Mouse (Mus musculus) embryonic facial prominence, embryonic 11.5 days (tissue): ENCODE results near the gene Fcer2a. TPM values are rescaled to one million over a fixed set of nuclear protein-coding genes. Genes with fewer than 3 reads are reported as not detected.

Experiments
- ATAC-seq: fragments of 200-750 bp; cut with Nextera tagmentation; replicated peaks from 2 replicates; pipeline ENCODE4 v1.8.0; 2017; ENCODE audit warnings: low read depth; ENCODE audit not compliant: insufficient number of reproducible peaks, low FRiP score, low TSS enrichment
- DNase-seq: peaks from one replicate; pipeline ENCODE4 v3.0.0-alpha.2; 2015; ENCODE audit warnings: low spot score
- H3K27ac ChIP-seq: fragments of 300-500 bp; sonication (generic); replicated peaks from 2 replicates; pipeline ENCODE4 v1.5.1; 2014; ENCODE audit warnings: mild to moderate bottlenecking, low read depth, low read length, control low read depth
- H3K27me3 ChIP-seq: fragments of 300-500 bp; sonication (generic); 2 replicates; pipeline ENCODE4 v1.6.1; 2014; ENCODE audit warnings: mild to moderate bottlenecking, low read length, moderate library complexity, mixed read lengths; ENCODE audit not compliant: control insufficient read depth, insufficient read depth
- H3K36me3 ChIP-seq: fragments of 300-500 bp; sonication (generic); replicated peaks from 2 replicates; pipeline ENCODE4 v1.6.1; 2014; ENCODE audit warnings: low read depth, mild to moderate bottlenecking, low read length, moderate library complexity, mixed read lengths; ENCODE audit not compliant: control insufficient read depth, insufficient read depth
- H3K4me1 ChIP-seq: fragments of 300-500 bp; sonication (generic); 2 replicates; pipeline ENCODE4 v1.6.1; 2014; ENCODE audit warnings: low read length, mixed read lengths; ENCODE audit not compliant: control insufficient read depth, insufficient read depth
- H3K4me2 ChIP-seq: fragments of 300-500 bp; sonication (generic); 2 replicates; pipeline ENCODE4 v1.6.1; 2014; ENCODE audit warnings: low read depth, mild to moderate bottlenecking, control low read depth, low read length, moderate library complexity
- H3K4me3 ChIP-seq: fragments of 300-500 bp; sonication (generic); 2 replicates; pipeline ENCODE4 v1.5.1; 2014; ENCODE audit warnings: low read depth, low read length, control low read depth
- H3K9ac ChIP-seq: fragments of 300-500 bp; sonication (generic); replicated peaks from 2 replicates; pipeline ENCODE4 v1.6.1; 2014; ENCODE audit warnings: mild to moderate bottlenecking, control low read depth, low read length
- H3K9me3 ChIP-seq: fragments of 300-500 bp; sonication (generic); replicated peaks from 2 replicates; pipeline ENCODE4 v1.6.1; 2016; ENCODE audit warnings: mild to moderate bottlenecking, low read length, inconsistent platforms, mixed read lengths; ENCODE audit not compliant: control insufficient read depth
- WGBS: fragments of 180-500 bp; shearing (Covaris S2); extraction: QIAGEN DNeasy Blood & Tissue Kit; methylation state at CpG from one replicate; pipeline ENCODE4 v1.1.7; 2014; 5-methylcytosine and 5-hydroxymethylcytosine counted together
- polyA plus RNA-seq: library from polyadenylated mRNA; unstranded; fragments of >200 nt; fragmentation: Nextera tagmentation; extraction: Ambion mirVana; gene quantifications from 2 replicates; pipeline ENCODE4 v1.2.1, GENCODE M21; 2014

Gene Fcer2a
- polyA plus RNA-seq, 1 experiment from 2014 or later, result 0.25 TPM

GRCm38 (mm10) chr8:3683408-3684176, 10.4 kb downstream of the Fcer2a start:
- H3K9ac ChIP-seq, result no peak overlapping the region
- H3K27ac ChIP-seq, result no peak overlapping the region
- no peaks in the 10 kb centered on the region for H3K27me3 ChIP-seq
- no peak for DNase-seq
- H3K4me3 ChIP-seq, result no peak overlapping the region
- no peaks in the 10 kb centered on the region for H3K4me1 ChIP-seq
- H3K9me3 ChIP-seq, result no peaks in the 10 kb centered on the region
- H3K36me3 ChIP-seq, result peaks cover 9% of the 10 kb centered on the region
- H3K4me2 ChIP-seq, result no peak overlapping the region
- no peak for ATAC-seq
- 74% methylated on average over 6 of the region's 6 CpGs for WGBS

- H3K4me3 ChIP-seq, result no peak overlapping the region
- no peaks in the 10 kb centered on the region for H3K27me3 ChIP-seq
- H3K9ac ChIP-seq, result no peak overlapping the region
- ATAC-seq (no peak), DNase-seq (no peak)
- H3K4me1 ChIP-seq, result no peaks in the 10 kb centered on the region
- H3K36me3 ChIP-seq, result peaks cover 9% of the 10 kb centered on the region
- H3K9me3 ChIP-seq, result no peaks in the 10 kb centered on the region
- H3K4me2 ChIP-seq, result no peak overlapping the region
- 89% methylated on average over 5 of the region's 5 CpGs for WGBS
- H3K27ac ChIP-seq, result no peak overlapping the region
These were observed 11.5 kb downstream of the Fcer2a start for GRCm38 (mm10) chr8:3682435-3682834.

GRCm38 (mm10) chr8:3679656-3680055, 14.3 kb downstream of the Fcer2a start:
- Histone ChIP-seq H3K9ac (no peak overlapping the region), H3K9me3 (no peaks in the 10 kb centered on the region), H3K4me2 (no peak overlapping the region), H3K4me3 (no peak overlapping the region), H3K4me1 (no peaks in the 10 kb centered on the region), H3K27ac (no peak overlapping the region), H3K36me3 (peaks cover 9% of the 10 kb centered on the region), H3K27me3 (no peaks in the 10 kb centered on the region)
- ATAC-seq (no peak), DNase-seq (no peak)
- WGBS, result 94% methylated on average over 5 of the region's 5 CpGs

DNA sequence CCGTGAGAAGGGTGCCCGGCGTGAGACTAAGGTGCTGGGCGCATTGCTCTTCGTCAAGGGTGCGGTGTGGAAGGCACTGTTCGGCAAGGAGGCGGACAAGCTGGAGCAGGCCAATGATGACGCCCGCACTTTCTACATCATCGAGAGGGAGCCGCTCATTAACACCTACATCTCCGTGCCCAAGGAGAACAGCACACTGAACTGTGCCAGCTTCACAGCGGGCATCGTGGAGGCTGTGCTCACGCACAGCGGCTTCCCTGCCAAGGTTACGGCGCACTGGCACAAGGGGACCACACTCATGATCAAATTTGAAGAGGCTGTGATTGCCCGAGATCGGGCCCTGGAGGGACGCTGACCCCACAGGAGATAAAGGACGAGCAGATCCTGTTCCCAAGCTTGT, 14.7 kb downstream of the Fcer2a start:
- Histone ChIP-seq H3K9me3 (no peaks in the 10 kb centered on the region), H3K4me3 (no peak overlapping the region), H3K9ac (no peak overlapping the region), H3K4me2 (no peak overlapping the region), H3K27ac (no peak overlapping the region), H3K27me3 (no peaks in the 10 kb centered on the region), H3K4me1 (no peaks in the 10 kb centered on the region), H3K36me3 (peaks cover 9% of the 10 kb centered on the region)
- ATAC-seq (no peak), DNase-seq (no peak)
- WGBS, result 95% methylated on average over 23 of the region's 23 CpGs

DNA sequence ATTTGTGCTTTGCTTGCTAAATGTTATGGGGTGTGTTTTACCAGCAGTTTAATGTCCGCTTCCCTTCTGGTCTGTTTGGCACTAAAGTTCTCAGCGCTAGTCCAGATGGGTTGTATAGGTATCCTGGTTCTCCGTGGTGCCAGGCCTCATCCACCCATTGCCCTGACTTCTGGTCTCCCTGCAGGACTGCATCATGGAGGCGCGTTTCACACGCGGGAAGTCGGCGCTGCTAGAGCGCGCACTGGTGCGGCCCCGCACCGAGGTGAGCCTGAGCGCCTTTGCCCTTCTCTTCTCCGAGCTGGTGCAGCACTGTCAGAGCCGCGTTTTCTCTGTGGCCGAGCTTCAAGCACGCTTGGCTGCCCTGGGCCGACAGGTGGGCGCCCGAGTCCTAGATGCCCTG, 15.1 kb downstream of the Fcer2a start:
- Histone ChIP-seq H3K27me3 (no peaks in the 10 kb centered on the region), H3K9ac (no peak overlapping the region), H3K4me3 (no peak overlapping the region), H3K4me2 (no peak overlapping the region), H3K4me1 (no peaks in the 10 kb centered on the region), H3K27ac (no peak overlapping the region), H3K36me3 (peaks cover 9% of the 10 kb centered on the region), H3K9me3 (no peaks in the 10 kb centered on the region)
- DNase-seq, result no peak
- 96% methylated on average over 23 of the region's 23 CpGs for WGBS
- no peak for ATAC-seq

- H3K4me2 ChIP-seq, result peak overlapping the region; percentile 64
- H3K4me1 ChIP-seq, result no peaks in the 10 kb centered on the region
- H3K9ac ChIP-seq, result peak overlapping the region; percentile 94
- ATAC-seq (no peak), DNase-seq (peak; percentile 18)
- peak overlapping the region; percentile 93 for H3K4me3 ChIP-seq
- peak overlapping the region; percentile 87; the same call in 1 of the 2 replicates for H3K27ac ChIP-seq
- no peaks in the 10 kb centered on the region for H3K9me3 ChIP-seq
- WGBS, result 6% methylated on average over 15 of the region's 15 CpGs
- no peaks in the 10 kb centered on the region for H3K27me3 ChIP-seq
- peaks cover 9% of the 10 kb centered on the region for H3K36me3 ChIP-seq
These were observed 16.9 kb downstream of the Fcer2a start for GRCm38 (mm10) chr8:3676993-3677579.

DNA sequence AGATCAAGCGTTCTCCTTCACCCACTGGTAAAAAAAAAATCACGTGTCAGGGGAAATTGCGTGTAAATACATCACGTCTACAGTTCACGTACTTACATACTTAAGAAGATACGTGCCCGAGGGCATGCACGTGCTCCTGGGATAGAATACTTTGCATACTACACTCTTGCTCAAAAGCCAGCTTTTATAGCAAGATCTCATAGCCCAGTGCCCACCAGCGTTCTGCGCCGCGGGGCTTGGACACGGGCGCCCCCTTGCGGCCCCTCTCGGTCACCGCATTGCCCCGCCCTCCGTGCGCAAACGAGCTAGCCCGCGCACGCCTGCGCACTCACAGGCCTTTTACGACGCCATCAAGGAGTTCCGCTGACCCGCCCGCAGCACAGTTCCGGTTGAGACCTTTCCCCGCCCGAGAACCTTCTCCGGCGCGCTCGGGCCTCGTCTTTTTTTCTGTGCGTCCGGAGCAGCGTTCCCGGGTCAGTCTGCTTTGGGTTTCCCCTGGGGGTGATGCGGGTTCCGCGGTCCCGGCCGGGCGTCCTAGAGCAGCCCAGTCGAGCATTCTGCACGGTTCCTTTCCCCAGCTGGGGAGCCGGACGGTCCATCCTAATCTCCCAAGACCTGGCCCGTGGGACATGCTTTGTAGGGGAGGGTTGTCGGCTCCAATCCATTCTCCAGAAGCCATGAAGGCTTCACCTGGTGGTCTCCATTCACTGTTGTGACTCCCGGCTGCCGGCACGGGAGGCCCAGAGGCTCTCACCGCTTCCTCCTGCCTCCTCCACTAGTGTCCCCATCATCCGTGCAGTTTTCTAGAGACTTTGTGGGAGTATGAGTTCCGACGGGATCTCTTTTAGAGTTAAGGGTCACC, 17.6 kb downstream of the Fcer2a start, which contains the start of gene Trappc5:
TSS of gene Trappc5 (plus strand) at position 169 of the 862 bp plus-strand sequence.
- Histone ChIP-seq H3K36me3 (peaks cover 9% of the 10 kb centered on the region), H3K27ac (peak within 1 kb of the TSS; percentile 87), H3K4me1 (no peaks in the 10 kb centered on the region), H3K9ac (peak within 1 kb of the TSS; percentile 94), H3K4me2 (peak within 1 kb of the TSS; percentile 64), H3K4me3 (peak within 1 kb of the TSS; percentile 93), H3K27me3 (no peaks in the 10 kb centered on the region), H3K9me3 (no peaks in the 10 kb centered on the region)
- under 1% methylated on average over 61 of the region's 61 CpGs for WGBS
- ATAC-seq (peak; percentile 81), DNase-seq (peak; percentile 95)
